Mouse (Mus musculus) erythroblast, embryonic 14.5 days (primary cell): ENCODE data around the gene Elmo3. TPM values are rescaled to one million over a fixed set of nuclear protein-coding genes. Genes with fewer than 3 reads are reported as not detected.

Experiments
- H3K27me3 ChIP-seq: 2 replicates; pipeline ENCODE4 v1.6.1; 2012; ENCODE audit warnings: inconsistent platforms; ENCODE audit not compliant: control insufficient read depth
- H3K36me3 ChIP-seq: 2 replicates; pipeline ENCODE4 v1.6.1; 2012; ENCODE audit warnings: mild to moderate bottlenecking, inconsistent platforms; ENCODE audit not compliant: control insufficient read depth
- H3K4me1 ChIP-seq: 2 replicates; pipeline ENCODE4 v1.6.1; 2012; ENCODE audit warnings: inconsistent platforms; ENCODE audit not compliant: control insufficient read depth
- H3K4me3 ChIP-seq: replicated peaks from 2 replicates; pipeline ENCODE3; 2012; ENCODE audit warnings: moderate library complexity, mild to moderate bottlenecking, inconsistent platforms
- H3K9me3 ChIP-seq: 2 replicates; pipeline ENCODE4 v1.6.1; 2012; ENCODE audit warnings: low read length, inconsistent platforms, mixed read lengths; ENCODE audit not compliant: control insufficient read depth
- GATA1 ChIP-seq: IDR thresholded peaks from 2 replicates; pipeline ENCODE4 v1.6.1; 2012; ENCODE audit warnings: low read length, inconsistent platforms, mixed read lengths
- TAL1 ChIP-seq: IDR thresholded peaks from 3 replicates; pipeline ENCODE4 v1.6.1; 2012; ENCODE audit warnings: low read length, inconsistent platforms, mixed read lengths
- polyA plus RNA-seq: library from polyadenylated mRNA; stranded (reverse); fragments of >175 nt; gene quantifications from 2 replicates; pipeline ENCODE4 v1.2.3, GENCODE M21; 2012

The Elmo3 gene
- 0.97 and 1.1 TPM in 2 replicates for polyA plus RNA-seq

DNA sequence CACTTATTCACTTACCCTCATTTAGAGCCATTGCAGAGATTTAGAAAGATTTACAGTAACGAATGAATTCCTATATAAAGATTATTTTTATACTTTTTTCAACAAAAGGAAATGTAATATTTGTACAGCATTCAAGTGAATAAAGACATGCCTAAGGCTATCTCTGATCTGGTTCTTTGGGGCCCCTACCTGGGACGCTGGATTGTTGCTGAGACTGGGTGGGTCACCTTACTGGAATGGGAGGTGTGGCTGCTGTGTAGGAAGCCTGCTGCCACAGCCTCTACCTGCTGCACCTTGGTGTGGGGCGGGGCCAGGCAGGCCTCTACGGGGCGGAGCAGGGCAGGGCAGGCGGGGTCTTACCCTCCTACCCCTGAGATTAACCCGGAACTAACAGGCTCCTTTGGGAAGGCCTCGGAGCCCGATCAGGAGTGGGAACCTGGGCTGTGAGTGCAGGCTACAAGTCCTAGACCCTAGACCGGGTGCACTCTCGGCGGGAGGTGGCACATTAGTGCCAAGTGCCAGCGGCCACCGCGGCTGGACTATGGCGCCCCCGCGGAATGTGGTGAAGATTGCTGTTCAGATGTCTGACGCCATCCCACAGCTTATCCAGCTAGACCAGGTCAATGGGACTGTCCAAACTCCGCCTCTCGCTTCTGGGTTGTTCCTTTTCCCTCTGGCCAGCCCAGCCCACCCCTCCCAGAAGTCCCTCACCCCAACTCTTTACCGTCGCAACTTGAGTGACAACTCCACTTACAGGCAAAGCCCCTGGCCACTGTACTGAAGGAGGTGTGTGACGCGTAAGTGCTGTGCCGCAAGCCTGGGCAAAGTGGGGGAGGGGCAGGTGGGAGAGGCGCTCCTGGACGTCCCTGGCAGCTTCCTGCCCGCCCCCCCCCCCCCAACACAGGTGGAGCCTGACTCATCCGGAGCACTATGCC lies at the start of gene Elmo3:
Elmo3 (plus strand) TSS at position 391 of the 935 bp plus-strand sequence.
- H3K4me1 ChIP-seq, result peaks cover 77% of the 10 kb centered on the region
- no peaks in the 10 kb centered on the region for H3K27me3 ChIP-seq
- no peaks in the 10 kb centered on the region for H3K9me3 ChIP-seq
- peaks cover 100% of the 10 kb centered on the region for H3K36me3 ChIP-seq
- TF ChIP-seq GATA1 (no peak), TAL1 (no peak)
- peak within 1 kb of the TSS; percentile 51 for H3K4me3 ChIP-seq

DNA sequence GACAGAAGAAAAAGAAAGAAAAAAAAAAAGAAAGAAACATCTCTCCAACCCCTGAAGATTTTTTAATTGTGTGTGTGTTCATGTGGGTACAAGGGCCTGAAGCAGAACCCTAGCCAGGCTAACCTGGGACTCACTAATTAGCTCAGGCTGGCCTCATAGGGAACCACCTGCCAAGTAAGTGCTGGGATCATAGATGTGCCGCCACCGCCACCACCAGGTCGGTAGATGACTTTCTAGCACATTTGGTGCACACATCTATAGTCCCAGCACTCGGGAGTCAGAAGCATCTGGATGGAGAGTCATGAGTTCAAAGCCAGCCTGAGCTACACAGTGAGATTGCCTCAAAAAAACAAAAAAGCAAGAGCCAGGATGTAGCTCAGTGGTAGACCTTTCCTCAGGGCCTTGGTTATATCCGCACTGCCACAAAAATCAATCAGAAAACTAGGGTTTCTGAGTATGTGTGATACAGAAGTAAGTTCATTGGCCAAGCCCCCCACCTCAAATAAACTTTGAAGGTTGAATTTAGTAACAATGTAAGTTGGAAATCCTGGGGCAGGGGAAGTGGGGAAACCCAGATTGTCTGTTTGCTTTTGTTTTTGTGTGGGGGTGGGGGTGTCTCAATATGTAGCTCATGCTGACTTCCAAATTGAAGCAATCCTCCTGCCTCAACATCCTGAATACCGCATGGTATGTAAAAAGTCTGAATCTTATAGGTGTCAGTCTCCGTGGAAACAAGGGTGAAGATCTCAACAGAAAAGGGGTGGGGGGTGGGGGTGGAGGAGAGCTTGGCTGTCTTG lies 47.9 kb upstream of the Elmo3 start:
- Histone ChIP-seq H3K27me3 (peaks cover 44% of the 10 kb centered on the region), H3K36me3 (peaks cover 27% of the 10 kb centered on the region), H3K4me3 (no peak overlapping the region), H3K9me3 (peaks cover 4% of the 10 kb centered on the region), H3K4me1 (peaks cover 69% of the 10 kb centered on the region)
- TF ChIP-seq TAL1 (no peak), GATA1 (no peak)

DNA sequence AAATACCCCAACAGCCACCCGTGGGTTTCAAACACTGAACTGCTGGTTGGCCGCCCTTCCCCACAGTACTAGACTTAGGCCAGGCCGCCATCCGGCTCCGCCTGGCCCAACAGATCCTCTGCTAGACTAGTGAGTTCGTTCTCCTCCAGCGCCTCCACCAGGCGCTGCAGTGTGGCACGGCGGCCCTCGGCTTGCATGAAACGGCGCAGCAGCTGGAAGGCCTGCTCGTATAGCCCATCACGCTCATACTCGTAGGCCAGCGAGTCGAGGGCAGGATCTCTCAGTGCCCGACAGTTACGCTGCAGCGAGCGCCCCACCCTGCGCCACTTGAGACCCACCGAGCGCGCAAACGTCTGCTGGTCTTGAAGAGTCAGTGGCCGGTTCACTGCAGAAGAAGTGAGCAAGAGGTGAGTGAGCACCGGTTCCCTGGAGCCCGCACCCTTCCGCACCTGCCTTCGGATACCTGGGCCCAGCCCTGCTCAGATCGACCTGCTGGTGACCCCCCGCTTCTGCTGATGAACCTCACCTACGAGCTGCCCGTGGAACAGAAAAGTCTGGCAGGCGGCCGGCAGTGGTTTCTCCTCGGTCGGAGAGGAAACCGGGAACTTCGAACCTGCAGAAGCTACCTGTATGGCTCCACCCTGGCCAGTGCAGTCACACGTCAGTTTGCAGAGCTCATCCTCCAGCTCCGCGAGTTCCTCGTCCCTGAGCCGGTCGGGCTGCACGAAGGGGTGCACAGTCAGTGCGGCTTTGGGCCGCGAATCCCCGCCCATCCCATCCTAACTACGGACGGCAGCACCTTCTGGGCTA lies 46.3 kb upstream of the Elmo3 start:
- Histone ChIP-seq H3K9me3 (peaks cover 4% of the 10 kb centered on the region), H3K4me1 (peaks cover 66% of the 10 kb centered on the region), H3K4me3 (peak overlapping the region; percentile 40), H3K36me3 (peaks cover 12% of the 10 kb centered on the region), H3K27me3 (peaks cover 58% of the 10 kb centered on the region)
- TF ChIP-seq GATA1, result no peak
- TF ChIP-seq TAL1, result no peak

DNA sequence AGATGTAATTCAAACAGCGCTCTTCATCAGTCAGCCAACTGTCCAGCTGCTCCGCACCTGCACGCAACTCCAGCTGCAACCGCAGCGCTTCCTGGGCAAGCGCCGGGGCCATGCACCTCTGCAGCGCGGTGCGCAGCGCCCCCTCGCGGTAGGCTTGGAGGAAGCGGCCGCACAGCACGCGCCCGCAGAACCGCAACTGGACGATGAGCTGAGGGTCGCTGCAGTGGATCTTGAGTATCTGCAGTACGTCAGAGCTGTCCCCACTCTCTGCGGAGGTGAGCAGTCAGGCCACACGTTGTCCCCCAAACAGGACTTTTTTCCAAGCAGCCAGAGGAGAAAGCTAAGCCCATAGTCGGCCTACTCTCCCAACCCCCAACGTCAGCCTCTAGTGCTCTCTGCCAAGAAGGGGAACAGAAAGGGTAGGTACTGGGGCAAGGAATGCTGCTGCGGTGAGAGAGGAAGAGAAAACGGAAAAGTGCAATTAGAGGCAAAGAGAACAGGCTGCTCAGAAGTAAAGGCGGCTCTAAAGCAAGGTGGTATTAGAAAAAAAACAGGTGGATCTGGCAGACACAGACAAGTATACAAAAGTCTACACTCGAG lies 45.6 kb upstream of the Elmo3 start:
- Histone ChIP-seq H3K4me3 (peak overlapping the region; percentile 40), H3K9me3 (peaks cover 4% of the 10 kb centered on the region), H3K4me1 (peaks cover 66% of the 10 kb centered on the region), H3K27me3 (peaks cover 64% of the 10 kb centered on the region), H3K36me3 (peaks cover 12% of the 10 kb centered on the region)
- TF ChIP-seq GATA1, result no peak

DNA sequence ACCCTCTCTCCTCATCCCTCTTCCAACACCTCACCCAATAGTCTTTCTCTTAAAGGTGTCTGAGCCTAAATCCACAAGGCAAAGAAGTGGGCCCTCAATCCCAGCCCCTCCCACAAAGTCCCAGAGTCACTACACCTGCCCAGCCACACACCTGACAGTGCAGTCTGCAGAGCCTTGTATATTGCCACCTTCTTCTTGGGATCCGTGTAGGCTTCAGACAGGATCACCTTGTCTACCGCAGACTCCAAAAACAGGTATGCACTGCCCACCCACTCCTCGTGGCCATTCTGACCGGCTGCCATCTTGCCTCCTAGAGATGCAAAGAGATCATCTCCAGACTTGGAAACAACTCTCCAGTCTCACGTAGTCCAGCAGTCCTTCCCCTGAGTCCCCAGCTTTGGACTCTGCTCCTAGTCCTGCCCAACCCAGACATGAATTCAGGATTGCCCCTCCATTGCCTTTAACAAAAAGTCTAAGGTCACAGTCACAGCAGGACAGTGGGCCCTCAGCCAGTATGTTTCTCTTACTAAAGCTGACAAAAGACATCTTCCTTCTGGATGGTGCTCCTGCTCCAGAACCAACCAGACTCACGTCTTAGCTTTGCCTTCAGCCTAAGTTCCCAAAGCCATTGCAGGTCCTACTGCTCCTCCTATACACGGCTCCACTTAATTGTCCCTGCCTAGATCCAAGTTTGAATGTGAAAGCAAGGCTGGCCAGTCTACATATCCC lies 44.9 kb upstream of the Elmo3 start:
- Histone ChIP-seq H3K4me3 (no peak overlapping the region), H3K27me3 (peaks cover 71% of the 10 kb centered on the region), H3K36me3 (peaks cover 12% of the 10 kb centered on the region), H3K9me3 (peaks cover 4% of the 10 kb centered on the region), H3K4me1 (peaks cover 66% of the 10 kb centered on the region)
- TF ChIP-seq GATA1, result no peak
- TF ChIP-seq TAL1, result no peak

DNA sequence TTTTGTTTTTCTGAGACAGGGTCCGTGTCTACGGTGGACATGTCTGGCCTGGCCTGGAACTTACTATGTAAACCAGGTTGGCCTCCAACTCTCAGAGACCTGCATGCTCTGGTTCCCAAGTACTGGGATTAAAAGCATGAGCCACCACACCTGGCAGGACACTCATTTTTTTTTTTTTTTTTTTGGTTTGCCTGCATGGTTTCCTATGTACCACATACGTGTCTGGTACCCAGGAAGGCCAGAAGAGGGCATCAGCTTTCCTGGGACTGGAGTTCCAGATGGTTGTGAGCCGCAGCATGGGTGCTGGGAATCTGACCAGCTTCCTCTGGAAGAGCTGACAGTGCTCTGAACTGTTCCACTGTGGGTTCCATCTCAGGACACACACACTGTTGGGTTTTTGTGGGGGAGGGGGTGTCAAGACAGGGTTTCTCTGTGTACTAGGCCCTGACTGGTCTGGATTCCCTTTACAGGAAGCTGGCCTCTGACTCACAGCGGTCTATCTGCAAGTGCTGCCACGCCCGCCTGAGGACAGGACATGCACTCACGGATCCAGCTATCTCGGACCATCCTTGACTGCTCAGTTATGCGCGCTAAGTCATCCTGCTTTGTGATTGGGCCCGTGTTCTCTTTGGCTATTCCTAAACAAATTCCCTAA lies 43.9 kb upstream of the Elmo3 start:
- Histone ChIP-seq H3K9me3 (peaks cover 6% of the 10 kb centered on the region), H3K27me3 (peaks cover 79% of the 10 kb centered on the region), H3K4me1 (peaks cover 56% of the 10 kb centered on the region), H3K36me3 (peaks cover 9% of the 10 kb centered on the region), H3K4me3 (no peak overlapping the region)
- TF ChIP-seq GATA1 (no peak), TAL1 (no peak)

DNA sequence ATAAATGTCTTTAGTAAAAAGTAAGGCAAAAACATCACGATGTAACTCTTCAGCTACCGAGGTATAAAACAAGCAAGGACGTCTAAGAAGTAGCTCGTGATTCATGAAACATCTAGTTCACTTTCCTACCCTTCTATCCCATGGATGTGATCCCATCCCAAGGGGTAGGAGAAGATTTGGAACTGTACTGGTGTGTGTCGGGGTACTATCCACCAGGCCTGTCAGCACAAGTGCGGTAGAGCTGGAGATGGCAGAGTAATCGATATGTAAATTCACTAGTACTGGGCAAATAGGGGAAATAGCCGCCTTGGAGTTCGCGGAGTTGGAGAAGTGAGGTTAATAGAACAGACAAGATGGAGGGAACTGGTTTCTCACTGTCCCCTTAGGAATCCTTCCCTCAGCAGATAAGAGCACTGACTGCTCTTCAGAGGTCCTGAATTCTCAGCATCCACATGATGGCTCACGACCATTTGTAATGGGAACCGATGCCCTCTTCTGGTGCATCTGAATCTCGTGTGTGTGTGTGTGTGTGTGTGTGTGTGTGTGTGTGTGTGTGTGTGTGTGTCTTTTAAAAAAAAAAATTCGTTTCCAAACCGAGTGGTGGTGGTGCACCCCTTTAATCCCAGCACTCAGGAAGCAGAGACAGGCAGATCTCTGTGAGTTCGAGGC lies 42.0 kb upstream of the Elmo3 start:
- peaks cover 58% of the 10 kb centered on the region for H3K4me1 ChIP-seq
- H3K4me3 ChIP-seq, result peak overlapping the region; percentile 77
- TF ChIP-seq TAL1 (no peak), GATA1 (no peak)
- H3K36me3 ChIP-seq, result peaks cover 7% of the 10 kb centered on the region
- H3K27me3 ChIP-seq, result peaks cover 91% of the 10 kb centered on the region
- peaks cover 15% of the 10 kb centered on the region for H3K9me3 ChIP-seq
